20 mouse cellular contexts compared by ENCODE assay signal in the genomic region with DNA sequence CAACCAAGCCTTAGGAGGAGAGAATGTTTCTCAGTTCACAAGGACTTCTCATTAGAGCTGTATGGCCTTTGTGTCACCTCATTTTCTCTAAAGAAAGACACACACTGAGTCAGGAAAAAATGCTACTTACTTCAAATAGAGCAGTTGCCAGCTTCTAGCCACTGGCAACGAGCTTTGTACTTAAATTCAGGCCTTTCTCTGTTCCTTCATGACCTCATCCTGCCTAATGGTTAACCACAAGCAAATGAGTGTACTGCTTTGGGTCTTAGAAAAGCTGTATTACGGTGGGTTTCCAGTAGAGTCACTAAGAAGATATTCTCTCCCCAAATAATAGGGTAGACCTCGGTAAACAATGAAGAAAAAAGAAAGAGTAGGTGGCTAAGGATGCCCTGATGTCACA. TPM values are rescaled to one million over a fixed set of nuclear protein-coding genes. Genes with fewer than 3 reads are reported as not detected.
"Had no signal": no experiment of that assay in that cellular context is flagged by ENCODE, and none has a peak within 500 bp of the region (broad histone marks: within the 10 kb centered on the region; RNA-seq: fewer than 3 reads in every experiment).

No protein-coding gene starts in this region.

- H3K27ac ChIP-seq: kidney, embryonic 15.5 days; layer of hippocampus, adult 2 months; left cerebral cortex, adult 2 months; liver, embryonic 13.5 days had no signal

- H3K36me3 ChIP-seq: kidney, embryonic 15.5 days; liver, embryonic 13.5 days had no signal

- H3K9me3 ChIP-seq: kidney, embryonic 15.5 days; liver, embryonic 13.5 days had no signal

- H3K4me3 ChIP-seq: kidney, embryonic 15.5 days; layer of hippocampus, adult 2 months; left cerebral cortex, adult 2 months; liver, embryonic 13.5 days had no signal

- H3K4me1 ChIP-seq: liver, embryonic 13.5 days had no signal

- H3K27me3 ChIP-seq: kidney, embryonic 15.5 days; liver, embryonic 13.5 days had no signal

- DNase-seq: kidney, postnatal 14 days; layer of hippocampus, adult 9-11 months; layer of hippocampus, postnatal 36 days; liver, embryonic 13.5 days; lung, adult 2 months; lung, postnatal 14 days; lung, postnatal 4 days; midbrain, embryonic 14.5 days; thymus, adult 18-20 months; thymus, postnatal 36 days had no signal

- H3K4me2 ChIP-seq: kidney, embryonic 15.5 days; liver, embryonic 13.5 days; midbrain, embryonic 11.5 days had no signal

- H3K9ac ChIP-seq: kidney, embryonic 15.5 days; liver, embryonic 13.5 days had no signal

RNA-seq across cellular contexts. Expression of a gene that starts 2.7 kb away (rescaled TPM):
- total RNA-seq: liver, adult 2 months; megakaryocyte progenitor cell, adult 5-6 weeks; megakaryocyte-erythroid progenitor cell, adult 5-6 weeks had no signal
- polyA plus RNA-seq: limb, embryonic 11.5 days; liver, adult 2 months; midbrain, embryonic 11.5 days; midbrain, postnatal 0 days; testis, adult 2 months had no signal
